Mouse (Mus musculus) intestine, embryonic 15.5 days (tissue): ENCODE measurements at regions not wholly inside any gene's neighbourhood (a gene's known extent, or its start where the extent isn't known, plus 50 kb on each side); places are given as distances from the start of the nearest gene placed in this dataset.

Experiments
- ATAC-seq: fragments of 200-750 bp; cut with Nextera tagmentation; 2 replicates; pipeline ENCODE4 v1.8.0; 2017; ENCODE audit warnings: moderate TSS enrichment, moderate library complexity
- H3K27ac ChIP-seq: fragments of 300-500 bp; sonication (generic); 2 replicates; pipeline ENCODE4 v1.5.1; 2015; ENCODE audit warnings: mild to moderate bottlenecking, inconsistent platforms
- H3K27me3 ChIP-seq: fragments of 300-500 bp; sonication (generic); replicated peaks from 2 replicates; pipeline ENCODE4 v1.6.1; 2015; ENCODE audit warnings: inconsistent platforms
- H3K36me3 ChIP-seq: fragments of 300-500 bp; sonication (generic); 2 replicates; pipeline ENCODE4 v1.6.1; 2015; ENCODE audit warnings: inconsistent platforms
- H3K4me1 ChIP-seq: fragments of 300-500 bp; sonication (generic); replicated peaks from 2 replicates; pipeline ENCODE4 v1.6.1; 2015; ENCODE audit warnings: inconsistent platforms
- H3K4me2 ChIP-seq: fragments of 300-500 bp; sonication (generic); replicated peaks from 2 replicates; pipeline ENCODE4 v1.6.1; 2015; ENCODE audit warnings: mild to moderate bottlenecking, inconsistent platforms
- H3K4me3 ChIP-seq: fragments of 300-500 bp; sonication (generic); replicated peaks from 2 replicates; pipeline ENCODE4 v1.5.1; 2015; ENCODE audit warnings: inconsistent platforms
- H3K9ac ChIP-seq: fragments of 300-500 bp; sonication (generic); 2 replicates; pipeline ENCODE4 v1.6.1; 2015; ENCODE audit warnings: inconsistent platforms
- H3K9me3 ChIP-seq: fragments of 300-500 bp; sonication (generic); 2 replicates; pipeline ENCODE4 v1.6.1; 2016; ENCODE audit warnings: inconsistent platforms
- WGBS: fragments of 180-500 bp; shearing (Covaris S2); methylation state at CpG from one replicate; pipeline ENCODE4 v1.1.7; 2015; 5-methylcytosine and 5-hydroxymethylcytosine counted together

DNA sequence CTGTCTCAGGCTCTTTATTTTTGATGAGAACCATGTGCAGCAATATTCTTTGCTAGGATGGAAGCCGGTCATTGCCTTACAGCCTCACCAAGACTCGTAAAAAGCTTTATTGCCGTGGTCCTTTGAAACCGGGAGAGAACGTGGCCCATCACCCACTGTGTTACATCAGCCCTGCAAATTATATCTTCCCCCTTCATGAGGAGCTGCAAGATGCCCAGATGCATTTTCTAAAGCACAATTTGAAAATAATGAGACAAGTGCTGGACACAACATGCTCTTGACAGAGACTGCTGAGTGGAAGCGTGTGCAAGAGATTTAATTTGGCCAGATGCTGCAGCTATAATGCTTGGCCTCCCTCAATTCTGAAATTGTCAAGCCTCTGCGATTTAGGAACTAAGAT is 389.2 kb upstream of the Dcn start:
- 64% methylated on average over 7 of the region's 7 CpGs for WGBS

GRCm38 (mm10) chr10:97093886-97094285 is 385.5 kb upstream of the Dcn start:
- no peak overlapping the region for H3K4me3 ChIP-seq
- WGBS, result 42% methylated on average over 3 of the region's 3 CpGs
- no peaks in the 10 kb centered on the region for H3K9me3 ChIP-seq
- no peaks in the 10 kb centered on the region for H3K4me1 ChIP-seq
- H3K4me2 ChIP-seq, result no peak overlapping the region
- no peak overlapping the region for H3K9ac ChIP-seq
- no peaks in the 10 kb centered on the region for H3K27me3 ChIP-seq
- no peaks in the 10 kb centered on the region for H3K36me3 ChIP-seq
- no peak for ATAC-seq
- no peak overlapping the region for H3K27ac ChIP-seq

More for the DNA sequence above, 389.2 kb upstream of the Dcn start:
- no peaks in the 10 kb centered on the region for H3K9me3 ChIP-seq
- H3K4me3 ChIP-seq, result no peak overlapping the region
- H3K27ac ChIP-seq, result no peak overlapping the region
- no peaks in the 10 kb centered on the region for H3K36me3 ChIP-seq
- no peak for ATAC-seq
- H3K4me1 ChIP-seq, result no peaks in the 10 kb centered on the region
- H3K27me3 ChIP-seq, result no peaks in the 10 kb centered on the region
- H3K4me2 ChIP-seq, result no peak overlapping the region
- no peak overlapping the region for H3K9ac ChIP-seq

GRCm38 (mm10) chr10:97114501-97114900 is 364.9 kb upstream of the Dcn start:
- Histone ChIP-seq H3K9me3 (no peaks in the 10 kb centered on the region), H3K4me3 (no peak overlapping the region), H3K27ac (no peak overlapping the region), H3K36me3 (no peaks in the 10 kb centered on the region), H3K4me2 (no peak overlapping the region), H3K9ac (no peak overlapping the region), H3K4me1 (no peaks in the 10 kb centered on the region), H3K27me3 (no peaks in the 10 kb centered on the region)
- 77% methylated on average over 3 of the region's 3 CpGs for WGBS
- ATAC-seq, result no peak

GRCm38 (mm10) chr10:97122693-97123092 is 356.7 kb upstream of the Dcn start:
- Histone ChIP-seq H3K36me3 (no peaks in the 10 kb centered on the region), H3K4me2 (no peak overlapping the region)
- WGBS, result 62% methylated on average over 1 of the region's 1 CpGs

DNA sequence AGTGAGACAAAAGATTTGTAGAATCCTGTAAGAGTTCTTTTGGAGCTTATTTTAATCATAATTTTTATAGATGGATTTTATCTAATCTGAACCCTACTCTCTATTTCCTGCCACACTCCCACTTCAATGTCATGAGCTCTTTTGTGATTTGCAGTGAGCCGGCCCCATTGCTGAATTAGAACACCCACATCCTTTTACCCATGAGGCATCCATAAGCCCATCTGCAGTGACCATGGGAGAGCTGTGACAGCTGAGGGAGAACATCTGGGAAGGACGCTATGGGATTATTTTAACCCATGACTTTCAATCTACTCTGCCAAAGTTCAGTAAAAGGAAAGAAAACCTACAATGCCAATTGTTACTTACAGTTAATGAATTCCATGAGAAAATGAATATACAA is 337.8 kb upstream of the Dcn start:
- Histone ChIP-seq H3K36me3 (no peaks in the 10 kb centered on the region), H3K4me1 (no peaks in the 10 kb centered on the region), H3K9ac (no peak overlapping the region), H3K27me3 (no peaks in the 10 kb centered on the region), H3K27ac (no peak overlapping the region), H3K4me2 (no peak overlapping the region), H3K9me3 (no peaks in the 10 kb centered on the region), H3K4me3 (no peak overlapping the region)
- WGBS, result 42% methylated on average over 2 of the region's 2 CpGs
- no peak for ATAC-seq

More at GRCm38 (mm10) chr10:97122693-97123092, 356.7 kb upstream of the Dcn start:
- H3K27ac ChIP-seq, result no peak overlapping the region
- H3K9ac ChIP-seq, result no peak overlapping the region
- ATAC-seq, result no peak
- no peaks in the 10 kb centered on the region for H3K9me3 ChIP-seq
- H3K27me3 ChIP-seq, result no peaks in the 10 kb centered on the region
- no peaks in the 10 kb centered on the region for H3K4me1 ChIP-seq
- H3K4me3 ChIP-seq, result no peak overlapping the region

DNA sequence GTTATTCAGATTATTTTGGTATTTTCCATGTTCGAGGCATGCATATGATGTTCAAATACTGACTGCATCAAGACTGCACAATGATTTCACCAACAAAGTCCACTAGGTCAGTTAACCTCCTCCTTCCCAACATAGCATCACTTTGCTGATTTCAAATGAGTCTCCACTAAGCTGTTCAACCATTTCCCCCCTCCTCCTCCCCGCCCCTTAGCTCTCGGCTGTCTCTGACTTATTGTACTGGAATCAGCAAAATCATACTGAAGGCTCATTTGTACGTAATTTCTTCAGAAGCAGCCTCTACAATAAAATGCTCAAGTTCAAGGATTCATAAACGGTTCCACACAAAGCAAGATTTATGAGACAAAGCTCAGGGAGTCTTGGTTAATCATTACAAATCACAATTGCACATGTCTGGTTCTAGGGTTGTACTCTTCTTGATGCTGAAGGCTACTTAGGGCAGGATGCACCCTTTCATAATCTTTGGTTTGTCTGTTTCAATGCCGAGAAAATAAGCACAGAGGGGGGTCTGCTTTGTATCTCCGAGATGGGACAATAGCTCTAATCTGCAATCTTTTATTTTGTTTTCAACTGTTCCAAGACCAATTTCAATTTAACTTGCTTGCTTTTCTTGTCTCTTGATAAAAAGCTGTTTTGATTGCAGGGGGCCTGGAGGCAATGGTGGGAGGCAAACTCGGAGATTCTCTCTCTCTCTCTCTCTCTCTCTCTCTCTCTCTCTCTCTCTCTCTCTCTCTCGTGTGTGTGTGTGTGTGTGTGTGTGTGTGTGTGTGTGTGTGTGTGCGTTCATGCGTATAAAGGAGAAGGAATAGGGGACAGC is 320.6 kb upstream of the Dcn start:
- Histone ChIP-seq H3K9ac (no peak overlapping the region), H3K27me3 (no peaks in the 10 kb centered on the region), H3K27ac (no peak overlapping the region), H3K4me3 (no peak overlapping the region), H3K4me1 (no peaks in the 10 kb centered on the region), H3K4me2 (no peak overlapping the region), H3K36me3 (no peaks in the 10 kb centered on the region), H3K9me3 (no peaks in the 10 kb centered on the region)
- ATAC-seq, result peak; percentile 88
- WGBS, result 32% methylated on average over 9 of the region's 11 CpGs

DNA sequence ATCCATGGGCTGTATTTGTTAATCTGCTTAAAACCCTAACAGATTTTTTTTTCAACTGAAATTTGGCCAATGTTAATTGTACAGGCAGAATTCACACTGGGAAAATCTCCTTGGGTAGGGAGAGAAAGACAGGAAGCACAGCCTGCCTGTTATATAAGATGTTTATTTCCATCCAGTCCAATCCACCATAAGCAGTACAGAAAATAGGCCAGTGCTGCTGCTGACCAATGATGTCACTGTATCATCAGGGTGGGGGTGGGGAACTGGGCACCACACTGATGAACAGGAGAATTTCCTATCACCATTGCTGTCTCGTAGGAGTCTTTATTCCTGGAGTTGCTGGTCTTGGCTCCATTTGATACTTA is 320.0 kb upstream of the Dcn start:
- Histone ChIP-seq H3K4me3 (no peak overlapping the region), H3K27me3 (no peaks in the 10 kb centered on the region), H3K9me3 (no peaks in the 10 kb centered on the region), H3K36me3 (no peaks in the 10 kb centered on the region), H3K4me1 (no peaks in the 10 kb centered on the region), H3K27ac (no peak overlapping the region), H3K9ac (no peak overlapping the region), H3K4me2 (no peak overlapping the region)
- no peak for ATAC-seq
- WGBS, result 70% methylated on average over 1 of the region's 1 CpGs

GRCm38 (mm10) chr10:97159831-97160575 is 319.4 kb upstream of the Dcn start:
- Histone ChIP-seq H3K36me3 (no peaks in the 10 kb centered on the region), H3K9me3 (no peaks in the 10 kb centered on the region), H3K4me2 (no peak overlapping the region), H3K27ac (no peak overlapping the region), H3K4me1 (no peaks in the 10 kb centered on the region), H3K9ac (no peak overlapping the region), H3K27me3 (no peaks in the 10 kb centered on the region), H3K4me3 (no peak overlapping the region)
- 50% methylated on average over 10 of the region's 10 CpGs for WGBS
- ATAC-seq, result no peak

GRCm38 (mm10) chr10:97160892-97161291 is 318.5 kb upstream of the Dcn start:
- Histone ChIP-seq H3K9me3 (no peaks in the 10 kb centered on the region), H3K4me2 (no peak overlapping the region), H3K27me3 (no peaks in the 10 kb centered on the region), H3K36me3 (no peaks in the 10 kb centered on the region), H3K4me1 (no peaks in the 10 kb centered on the region), H3K4me3 (no peak overlapping the region), H3K9ac (no peak overlapping the region), H3K27ac (no peak overlapping the region)
- peak; percentile 43; the same call in 1 of the 2 replicates for ATAC-seq
- WGBS, result 34% methylated on average over 2 of the region's 2 CpGs

GRCm38 (mm10) chr10:97178468-97178867 is 300.9 kb upstream of the Dcn start:
- no peaks in the 10 kb centered on the region for H3K9me3 ChIP-seq
- no peak overlapping the region for H3K9ac ChIP-seq
- H3K27me3 ChIP-seq, result no peaks in the 10 kb centered on the region
- no peak overlapping the region for H3K27ac ChIP-seq
- H3K4me1 ChIP-seq, result no peaks in the 10 kb centered on the region
- no peak for ATAC-seq
- H3K4me2 ChIP-seq, result no peak overlapping the region
- no peak overlapping the region for H3K4me3 ChIP-seq
- H3K36me3 ChIP-seq, result no peaks in the 10 kb centered on the region
- WGBS, result 79% methylated on average over 3 of the region's 3 CpGs

DNA sequence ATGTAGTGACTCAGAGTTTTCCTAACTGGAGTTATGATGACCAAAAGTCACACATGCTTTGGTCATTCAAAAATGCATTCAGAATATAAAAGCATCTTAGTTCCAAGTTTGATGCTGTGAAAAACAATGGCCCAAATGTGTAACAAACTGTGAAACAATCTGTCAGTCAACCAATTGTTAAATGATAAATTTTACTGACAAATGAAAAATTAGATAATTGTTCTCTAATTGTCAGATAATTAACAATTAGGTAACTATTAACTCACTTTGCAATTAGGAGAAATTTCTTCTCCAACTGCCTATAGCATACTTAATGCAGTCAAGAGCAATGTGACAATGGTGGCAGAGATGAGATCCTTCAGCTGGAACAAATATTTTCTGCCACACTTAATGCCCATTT is 289.7 kb upstream of the Dcn start:
- Histone ChIP-seq H3K9ac (no peak overlapping the region), H3K27ac (no peak overlapping the region), H3K4me1 (no peaks in the 10 kb centered on the region), H3K9me3 (no peaks in the 10 kb centered on the region), H3K4me3 (no peak overlapping the region), H3K27me3 (no peaks in the 10 kb centered on the region), H3K36me3 (no peaks in the 10 kb centered on the region), H3K4me2 (no peak overlapping the region)
- no peak for ATAC-seq

DNA sequence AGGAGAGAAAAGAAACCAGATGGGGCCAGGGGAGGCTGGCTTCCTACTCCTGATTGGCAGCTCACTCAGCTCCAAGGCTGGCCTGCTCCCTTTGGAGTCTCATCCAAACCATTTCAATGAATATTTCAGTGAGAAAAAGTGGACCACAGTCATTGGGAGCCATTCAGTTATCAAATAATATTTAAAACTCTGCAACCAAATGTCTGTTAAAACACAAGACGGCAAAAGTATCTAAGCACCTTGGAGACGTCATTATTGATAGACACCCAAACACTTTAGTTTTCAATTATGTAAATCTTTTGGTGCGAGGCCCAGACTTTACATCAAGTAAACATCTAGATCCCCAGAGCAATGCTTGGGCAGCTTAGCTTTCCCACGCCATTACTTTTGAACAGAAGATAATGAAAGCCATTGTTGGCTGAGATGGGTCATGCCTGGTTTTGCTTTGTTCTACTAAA is 268.1 kb upstream of the Dcn start:
- WGBS, result 77% methylated on average over 4 of the region's 4 CpGs
- no peaks in the 10 kb centered on the region for H3K27me3 ChIP-seq
- H3K36me3 ChIP-seq, result no peaks in the 10 kb centered on the region
- H3K4me3 ChIP-seq, result no peak overlapping the region
- H3K4me2 ChIP-seq, result no peak overlapping the region
- H3K27ac ChIP-seq, result no peak overlapping the region
- H3K9ac ChIP-seq, result no peak overlapping the region
- ATAC-seq, result no peak
- H3K4me1 ChIP-seq, result no peaks in the 10 kb centered on the region; the same call in 1 of the 2 replicates
- H3K9me3 ChIP-seq, result no peaks in the 10 kb centered on the region
